Mouse (Mus musculus) bone marrow macrophage, adult 2 months (primary cell): Measurements from ENCODE around the gene 2310022A10Rik.

Source experiments
- CTCF ChIP-seq: IDR thresholded peaks from 2 replicates; pipeline ENCODE4 v1.5.1; 2012; ENCODE audit warnings: low read depth, mild to moderate bottlenecking, low read length, moderate library complexity
- POLR2A ChIP-seq: IDR thresholded peaks from 2 replicates; pipeline ENCODE4 v1.6.1; 2012; ENCODE audit warnings: mild to moderate bottlenecking, low read depth, low read length, borderline replicate concordance

DNA sequence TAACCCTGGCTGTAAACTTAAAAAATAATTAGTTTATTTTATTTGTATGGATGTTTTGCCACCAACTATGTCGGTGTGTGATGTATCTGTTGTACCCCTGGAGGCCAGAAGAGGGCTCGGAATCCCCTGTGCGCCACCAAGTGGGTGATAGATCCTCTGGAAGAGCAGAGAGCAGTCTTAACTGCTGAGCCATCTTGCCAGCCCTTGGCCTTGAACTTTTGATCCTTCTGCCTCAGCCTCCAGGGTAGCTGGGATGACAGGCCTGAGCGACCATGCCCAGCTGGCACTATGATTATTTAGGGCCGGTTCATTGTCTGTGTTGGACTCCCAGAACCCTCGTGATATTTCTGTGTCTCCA is 44.4 kb upstream of the 2310022A10Rik start:
- TF ChIP-seq CTCF, result peak; percentile 70
- TF ChIP-seq POLR2A, result no peak
